Mouse (Mus musculus): ENCODE data around the gene Rrn3.
"Not testable (repeated sequence)": the region's sequence is repeated elsewhere in the genome, so short reads cannot be mapped to it uniquely, and the experiment has no call there.

Gene Rrn3

GRCm38 (mm10) chr16:13780353-13781036 is at the start of gene Rrn3:
Rrn3 (plus strand) TSS chr16:13780708.
- DNase-seq (ENCODE audit: low spot score) = peak; percentile 89

- no peak for DNase-seq (ENCODE audit: low spot score)
Measured at GRCm38 (mm10) chr16:13732786-13733185, 47.7 kb upstream of the Rrn3 start.

GRCm38 (mm10) chr16:13733518-13734137 is 46.9 kb upstream of the Rrn3 start:
- DNase-seq (ENCODE audit: low spot score) = peak; percentile 81

GRCm38 (mm10) chr16:13735977-13736376 is 44.5 kb upstream of the Rrn3 start:
- no peak for DNase-seq (ENCODE audit: low spot score)

GRCm38 (mm10) chr16:13739044-13739443 is 41.5 kb upstream of the Rrn3 start:
- not testable (repeated sequence) for DNase-seq (ENCODE audit: low spot score)

GRCm38 (mm10) chr16:13740844-13741243 is 39.7 kb upstream of the Rrn3 start:
- no peak for DNase-seq (ENCODE audit: low spot score)

GRCm38 (mm10) chr16:13747708-13748107 is 32.8 kb upstream of the Rrn3 start:
- no peak for DNase-seq (ENCODE audit: low spot score)

GRCm38 (mm10) chr16:13748124-13748523 is 32.4 kb upstream of the Rrn3 start:
- no peak for DNase-seq (ENCODE audit: low spot score)

GRCm38 (mm10) chr16:13748813-13749212 is 31.7 kb upstream of the Rrn3 start:
- not testable (repeated sequence) for DNase-seq (ENCODE audit: low spot score)

GRCm38 (mm10) chr16:13749306-13749705 is 31.2 kb upstream of the Rrn3 start:
- no peak for DNase-seq (ENCODE audit: low spot score)

GRCm38 (mm10) chr16:13749981-13750380 is 30.5 kb upstream of the Rrn3 start:
- no peak for DNase-seq (ENCODE audit: low spot score)

GRCm38 (mm10) chr16:13750626-13751025 is 29.9 kb upstream of the Rrn3 start:
- no peak for DNase-seq (ENCODE audit: low spot score)

- no peak for DNase-seq (ENCODE audit: low spot score)
Measured at GRCm38 (mm10) chr16:13753986-13754385, 26.5 kb upstream of the Rrn3 start.

GRCm38 (mm10) chr16:13754400-13755190 is 25.9 kb upstream of the Rrn3 start:
- DNase-seq (ENCODE audit: low spot score) = peak; percentile 94

GRCm38 (mm10) chr16:13757823-13758222 is 22.7 kb upstream of the Rrn3 start:
- DNase-seq (ENCODE audit: low spot score) = no peak

- not testable (repeated sequence) for DNase-seq (ENCODE audit: low spot score)
Measured at GRCm38 (mm10) chr16:13762807-13763206, 17.7 kb upstream of the Rrn3 start.

- DNase-seq (ENCODE audit: low spot score) = no peak
Measured at GRCm38 (mm10) chr16:13764519-13764918, 16.0 kb upstream of the Rrn3 start.

- no peak for DNase-seq (ENCODE audit: low spot score)
Measured at GRCm38 (mm10) chr16:13766367-13766766, 14.1 kb upstream of the Rrn3 start.

- not testable (repeated sequence) for DNase-seq (ENCODE audit: low spot score)
Measured at GRCm38 (mm10) chr16:13771603-13772002, 8.9 kb upstream of the Rrn3 start.

GRCm38 (mm10) chr16:13772051-13772450 is 8.5 kb upstream of the Rrn3 start:
- not testable (repeated sequence) for DNase-seq (ENCODE audit: low spot score)

GRCm38 (mm10) chr16:13774011-13774410 is 6.5 kb upstream of the Rrn3 start:
- DNase-seq (ENCODE audit: low spot score) = not testable (repeated sequence)

- DNase-seq (ENCODE audit: low spot score) = not testable (repeated sequence)
Measured at GRCm38 (mm10) chr16:13774651-13775050, 5.9 kb upstream of the Rrn3 start.

GRCm38 (mm10) chr16:13781216-13781615 is 708 bp downstream of the Rrn3 start:
- DNase-seq (ENCODE audit: low spot score) = no peak
